Mouse (Mus musculus): Measurements from ENCODE around the gene Chst10. TPM values are rescaled to one million over a fixed set of nuclear protein-coding genes. Genes with fewer than 3 reads are reported as not detected.

The Chst10 gene
- total RNA-seq, 1 experiment from 2014 or later = 1.4 TPM

- DNase-seq = no peak
Measured at GRCm38 (mm10) chr1:38816306-38816705, 81.7 kb downstream of the Chst10 start.

Other genes starting within 250 kb of the Chst10 start
- gene Aff3, start 233.2 kb downstream of the Chst10 start, total RNA-seq (2021) = 6.2 and 15.7 TPM in 2 replicates
- gene Lonrf2, start 61.5 kb downstream of the Chst10 start, total RNA-seq (2021) = 5.0 and 5.3 TPM in 2 replicates
- not detected in 2 replicates for gene Nms, start 41.0 kb upstream of the Chst10 start, total RNA-seq (2021)
- 93.9 and 99.6 TPM in 2 replicates for gene Pdcl3, start 87.4 kb upstream of the Chst10 start, total RNA-seq (2021)

Measured in adrenal gland, postnatal 14 days (tissue).